Mouse (Mus musculus): ENCODE measurements around the gene Retnlg. TPM values are rescaled to one million over a fixed set of nuclear protein-coding genes. Genes with fewer than 3 reads are reported as not detected.

Gene Retnlg
- polyA plus RNA-seq, 1 experiment from 2014 or later, result not detected

Other genes starting within 250 kb of the Retnlg start
- 0.08 TPM in 1 of 2 replicates, not detected in the other for gene Trat1, start 100.6 kb upstream of the Retnlg start, polyA plus RNA-seq (2014; fragmentation: Nextera tagmentation; extraction: Ambion mirVana)
- gene Retnlb, start 55.8 kb upstream of the Retnlg start, polyA plus RNA-seq (2014; fragmentation: Nextera tagmentation; extraction: Ambion mirVana), result not detected in 2 replicates
- not detected in 2 replicates for gene Retnla, start 30.1 kb upstream of the Retnlg start, polyA plus RNA-seq (2014; fragmentation: Nextera tagmentation; extraction: Ambion mirVana)
- gene Dzip3, start 121.5 kb downstream of the Retnlg start, polyA plus RNA-seq (2014; fragmentation: Nextera tagmentation; extraction: Ambion mirVana), result 52.4 and 57.5 TPM in 2 replicates
- gene Cip2a, start 121.6 kb downstream of the Retnlg start, polyA plus RNA-seq (2014; fragmentation: Nextera tagmentation; extraction: Ambion mirVana), result 44.3 and 44.5 TPM in 2 replicates
- gene Myh15, start 184.9 kb downstream of the Retnlg start, polyA plus RNA-seq (2014; fragmentation: Nextera tagmentation; extraction: Ambion mirVana), result 0.03 TPM in 1 of 2 replicates, not detected in the other